Mouse (Mus musculus) lung, adult 2 months (tissue): ENCODE results near the gene Hist1h4n.

Experiments
- CTCF ChIP-seq: fragments of 200-500 bp; IDR thresholded peaks from 2 replicates; pipeline ENCODE4 v1.5.1; 2011; ENCODE audit warnings: mild to moderate bottlenecking, low read length, control low read depth; ENCODE audit not compliant: insufficient read depth
- POLR2A ChIP-seq: fragments of 200-500 bp; IDR thresholded peaks from 2 replicates; pipeline ENCODE4 v1.6.1; 2011; ENCODE audit warnings: low read depth, mild to moderate bottlenecking, control low read depth, low read length, borderline replicate concordance; ENCODE audit errors: extremely low read depth

DNA sequence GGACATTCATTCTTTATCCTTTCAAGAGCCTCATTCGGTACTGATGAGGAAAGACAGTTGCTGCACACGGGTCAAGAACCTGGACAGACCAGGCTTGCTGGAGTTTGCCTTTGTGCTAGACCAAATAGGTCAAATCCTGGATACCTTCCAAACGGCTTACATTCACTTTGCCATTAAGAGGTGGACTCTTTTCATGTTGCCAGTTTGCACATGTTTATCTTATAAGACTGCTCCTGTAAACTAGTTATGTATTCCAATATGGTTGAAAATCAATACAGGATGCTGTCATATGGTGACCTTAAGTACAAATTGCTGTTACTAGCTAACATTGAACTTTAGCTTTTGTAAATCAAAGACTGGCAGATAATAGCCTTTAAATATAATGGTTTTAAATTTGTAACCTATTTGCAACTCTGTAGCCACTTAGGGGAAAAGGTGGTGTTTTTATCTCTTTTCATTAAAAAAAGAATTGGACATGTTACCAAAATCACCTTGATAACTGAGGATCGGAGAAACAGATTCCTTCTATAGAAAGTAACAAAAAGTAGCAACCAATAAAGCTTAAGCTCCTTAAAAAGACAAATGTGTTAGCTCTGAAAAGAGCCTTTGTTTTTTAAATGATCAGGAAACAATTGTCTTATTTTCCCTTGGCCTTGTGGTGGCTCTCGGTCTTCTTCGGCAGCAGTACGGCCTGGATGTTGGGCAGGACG, 45.7 kb downstream of the Hist1h4n start:
- TF ChIP-seq CTCF: no peak
- TF ChIP-seq POLR2A: no peak
